Mouse (Mus musculus): Measurements from ENCODE around the gene Pilra. TPM values are rescaled to one million over a fixed set of nuclear protein-coding genes. Genes with fewer than 3 reads are reported as not detected.

Pilra gene
- polyA plus RNA-seq, 1 experiment from 2014 or later = 4.0 TPM

- peak; percentile 11; the same call in 1 of the 2 replicates for ATAC-seq (ENCODE audit: borderline replicate concordance, extremely low read depth, low FRiP score, low TSS enrichment)
- H3K36me3 ChIP-seq = peaks cover 34% of the 10 kb centered on the region
- peak overlapping the region; percentile 79 for H3K9ac ChIP-seq
- H3K4me3 ChIP-seq = peak overlapping the region; percentile 61
- H3K27ac ChIP-seq = peak overlapping the region; percentile 99
- under 1% methylated on average over 51 of the region's 62 CpGs for WGBS
- peaks cover 50% of the 10 kb centered on the region for H3K4me1 ChIP-seq
- H3K4me2 ChIP-seq = peak overlapping the region; percentile 70
- H3K9me3 ChIP-seq = no peaks in the 10 kb centered on the region
- no peaks in the 10 kb centered on the region for H3K27me3 ChIP-seq
These were observed 50.7 kb downstream of the Pilra start for GRCm38 (mm10) chr5:137785164-137786031.

DNA sequence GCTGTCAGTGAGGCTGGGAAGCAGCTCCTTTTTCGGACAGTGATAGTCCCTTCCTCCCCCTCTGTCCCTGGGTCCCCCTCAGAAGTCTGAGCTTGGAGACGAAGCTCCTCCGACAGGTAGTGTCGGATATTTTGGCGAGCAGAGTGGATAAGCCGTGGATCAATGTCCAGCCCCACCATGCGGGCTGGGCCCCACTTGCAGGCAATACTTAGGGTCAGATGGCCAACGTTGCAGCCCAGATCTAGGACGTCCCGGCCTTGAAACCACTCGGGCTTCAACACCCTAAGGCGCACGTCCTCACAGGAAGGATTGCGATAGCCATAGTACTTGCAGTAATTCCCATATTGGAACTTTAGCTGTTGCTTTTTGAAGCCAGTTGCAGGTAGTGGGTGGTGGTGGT lies 51.5 kb downstream of the Pilra start:
- peak overlapping the region; percentile 79 for H3K9ac ChIP-seq
- H3K9me3 ChIP-seq = no peaks in the 10 kb centered on the region
- H3K4me2 ChIP-seq = peak overlapping the region; percentile 70
- H3K4me1 ChIP-seq = peaks cover 58% of the 10 kb centered on the region
- H3K27ac ChIP-seq = no peak overlapping the region
- 55% methylated on average over 14 of the region's 14 CpGs for WGBS
- no peaks in the 10 kb centered on the region for H3K27me3 ChIP-seq
- no peak for ATAC-seq (ENCODE audit: borderline replicate concordance, extremely low read depth, low FRiP score, low TSS enrichment)
- peak overlapping the region; percentile 61 for H3K4me3 ChIP-seq
- peaks cover 38% of the 10 kb centered on the region for H3K36me3 ChIP-seq

GRCm38 (mm10) chr5:137783901-137784540 lies 52.1 kb downstream of the Pilra start:
- H3K4me3 ChIP-seq = peak overlapping the region; percentile 61
- H3K4me1 ChIP-seq = peaks cover 60% of the 10 kb centered on the region
- peaks cover 38% of the 10 kb centered on the region for H3K36me3 ChIP-seq
- peak overlapping the region; percentile 70 for H3K4me2 ChIP-seq
- H3K9ac ChIP-seq = peak overlapping the region; percentile 79
- no peak overlapping the region for H3K27ac ChIP-seq
- H3K27me3 ChIP-seq = no peaks in the 10 kb centered on the region
- ATAC-seq (ENCODE audit: borderline replicate concordance, extremely low read depth, low FRiP score, low TSS enrichment) = no peak
- WGBS = 49% methylated on average over 9 of the region's 9 CpGs
- no peaks in the 10 kb centered on the region for H3K9me3 ChIP-seq

GRCm38 (mm10) chr5:137782776-137783522 lies 53.1 kb downstream of the Pilra start:
- ATAC-seq (ENCODE audit: borderline replicate concordance, extremely low read depth, low FRiP score, low TSS enrichment) = no peak
- Histone ChIP-seq H3K4me2 (peak overlapping the region; percentile 70), H3K4me3 (peak overlapping the region; percentile 61), H3K27ac (no peak overlapping the region), H3K9me3 (no peaks in the 10 kb centered on the region), H3K36me3 (peaks cover 38% of the 10 kb centered on the region), H3K4me1 (peaks cover 57% of the 10 kb centered on the region), H3K9ac (0 out of 2 replicates have a peak overlapping the region, but pooled peaks have one; percentile 79), H3K27me3 (no peaks in the 10 kb centered on the region)
- 75% methylated on average over 13 of the region's 13 CpGs for WGBS

DNA sequence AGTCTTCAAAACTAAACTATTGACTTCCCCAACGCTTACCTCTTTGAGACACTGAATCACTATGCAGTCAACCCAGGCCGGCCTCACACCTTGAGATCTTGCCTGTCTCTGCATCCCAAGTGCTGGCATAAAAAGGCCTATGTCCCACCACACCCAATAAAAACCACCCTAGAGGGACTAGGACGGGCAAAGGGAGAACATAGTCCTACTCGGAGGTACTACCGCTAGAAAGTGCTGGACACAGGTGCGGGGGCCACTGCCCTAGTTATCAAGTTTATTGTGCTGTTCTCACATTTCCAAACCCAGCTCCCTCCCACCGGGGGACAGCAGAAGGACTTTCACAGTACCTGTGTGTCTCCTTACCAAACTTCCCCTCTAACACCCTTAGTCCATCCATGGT lies 54.4 kb downstream of the Pilra start:
- H3K4me2 ChIP-seq = no peak overlapping the region
- H3K9ac ChIP-seq = no peak overlapping the region
- H3K36me3 ChIP-seq = peaks cover 38% of the 10 kb centered on the region
- H3K4me3 ChIP-seq = no peak overlapping the region
- no peak for ATAC-seq (ENCODE audit: borderline replicate concordance, extremely low read depth, low FRiP score, low TSS enrichment)
- H3K27ac ChIP-seq = no peak overlapping the region
- no peaks in the 10 kb centered on the region for H3K27me3 ChIP-seq
- WGBS = 89% methylated on average over 7 of the region's 7 CpGs
- no peaks in the 10 kb centered on the region for H3K9me3 ChIP-seq
- H3K4me1 ChIP-seq = peaks cover 56% of the 10 kb centered on the region

DNA sequence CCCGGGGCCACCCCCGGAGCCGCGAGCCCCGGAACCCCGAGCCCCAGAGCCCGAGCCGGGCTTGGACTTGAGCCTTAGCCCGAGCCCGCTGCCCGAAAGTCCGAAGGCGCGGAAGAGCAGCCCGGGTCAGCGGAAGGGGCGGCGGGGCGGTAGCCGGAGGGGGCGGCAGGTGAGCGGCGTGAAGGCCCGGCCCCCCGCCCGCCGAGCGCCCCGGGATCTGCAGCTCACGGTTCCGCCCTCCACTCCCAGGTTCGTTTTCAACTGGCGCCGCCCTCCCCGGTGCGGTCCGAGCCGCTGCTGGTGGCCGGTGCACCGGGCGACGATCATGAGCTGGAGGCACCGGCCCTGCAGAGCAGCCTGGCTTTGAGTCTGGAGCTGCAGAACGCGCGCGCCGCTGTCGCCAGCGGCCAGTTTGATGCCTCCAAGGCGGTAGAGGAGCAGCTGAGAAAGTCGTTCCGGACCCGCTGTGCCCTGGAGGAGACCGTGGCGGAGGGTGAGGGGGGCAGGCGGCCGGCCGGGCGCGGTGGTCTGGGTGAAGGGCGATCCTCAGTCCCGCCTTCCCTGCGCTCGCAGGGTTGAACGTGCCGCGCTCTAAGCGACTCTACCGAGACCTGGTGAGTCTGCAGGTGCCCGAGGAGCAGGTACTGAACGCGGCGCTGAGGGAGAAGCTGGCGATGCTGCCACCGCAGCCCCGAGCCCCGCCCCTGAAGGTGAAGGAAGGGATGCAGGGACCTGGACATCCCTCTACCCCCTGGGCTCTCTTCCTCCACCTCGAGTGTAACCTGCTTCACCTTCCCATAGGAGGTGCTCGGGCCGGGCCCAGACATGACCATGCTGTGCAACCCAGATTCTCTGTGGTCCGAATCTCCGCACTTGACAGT lies 56.8 kb downstream of the Pilra start:
- H3K9me3 ChIP-seq = no peaks in the 10 kb centered on the region
- peaks cover 37% of the 10 kb centered on the region for H3K36me3 ChIP-seq
- H3K4me3 ChIP-seq = peak overlapping the region; percentile 99
- peak overlapping the region; percentile 91 for H3K27ac ChIP-seq
- H3K4me1 ChIP-seq = peaks cover 51% of the 10 kb centered on the region
- under 1% methylated on average over 78 of the region's 83 CpGs for WGBS
- peak overlapping the region; percentile 96 for H3K9ac ChIP-seq
- ATAC-seq (ENCODE audit: borderline replicate concordance, extremely low read depth, low FRiP score, low TSS enrichment) = peak; percentile 17; the same call in 1 of the 2 replicates
- no peaks in the 10 kb centered on the region for H3K27me3 ChIP-seq
- peak overlapping the region; percentile 92 for H3K4me2 ChIP-seq

GRCm38 (mm10) chr5:137778635-137779034 lies 57.4 kb downstream of the Pilra start, which contains the start of gene Ppp1r35:
Ppp1r35 (plus strand) TSS chr5:137778849.
- Histone ChIP-seq H3K27ac (peak within 1 kb of the TSS; percentile 91), H3K4me1 (peaks cover 44% of the 10 kb centered on the region), H3K36me3 (peaks cover 33% of the 10 kb centered on the region), H3K4me2 (peak within 1 kb of the TSS; percentile 92), H3K9me3 (no peaks in the 10 kb centered on the region), H3K4me3 (peak within 1 kb of the TSS; percentile 99), H3K27me3 (no peaks in the 10 kb centered on the region), H3K9ac (peak within 1 kb of the TSS; percentile 96)
- under 1% methylated on average over 31 of the region's 31 CpGs for whole genome bisulfite sequencing
- ATAC-seq (ENCODE audit: borderline replicate concordance, extremely low read depth, low FRiP score, low TSS enrichment) = peak; percentile 96

- no peak overlapping the region for H3K4me3 ChIP-seq
- ATAC-seq (ENCODE audit: borderline replicate concordance, extremely low read depth, low FRiP score, low TSS enrichment) = no peak
- 67% methylated on average over 7 of the region's 7 CpGs for WGBS
- H3K9me3 ChIP-seq = no peaks in the 10 kb centered on the region
- H3K36me3 ChIP-seq = peaks cover 24% of the 10 kb centered on the region
- no peak overlapping the region for H3K4me2 ChIP-seq
- H3K4me1 ChIP-seq = peaks cover 31% of the 10 kb centered on the region
- no peak overlapping the region for H3K9ac ChIP-seq
- no peak overlapping the region for H3K27ac ChIP-seq
- no peaks in the 10 kb centered on the region for H3K27me3 ChIP-seq
These were observed 58.7 kb downstream of the Pilra start for GRCm38 (mm10) chr5:137777267-137777845.

- H3K4me3 ChIP-seq = no peak overlapping the region
- H3K36me3 ChIP-seq = peaks cover 15% of the 10 kb centered on the region
- H3K27ac ChIP-seq = peak overlapping the region; percentile 27; the same call in 1 of the 2 replicates
- 0 out of 2 replicates have a peak overlapping the region, but pooled peaks have one; percentile 4 for H3K4me2 ChIP-seq
- H3K4me1 ChIP-seq = peaks cover 26% of the 10 kb centered on the region
- H3K27me3 ChIP-seq = no peaks in the 10 kb centered on the region
- H3K9ac ChIP-seq = no peak overlapping the region
- no peak for ATAC-seq (ENCODE audit: borderline replicate concordance, extremely low read depth, low FRiP score, low TSS enrichment)
- H3K9me3 ChIP-seq = no peaks in the 10 kb centered on the region
- WGBS = 22% methylated on average over 5 of the region's 5 CpGs
These were observed 59.6 kb downstream of the Pilra start for GRCm38 (mm10) chr5:137776408-137776918.

GRCm38 (mm10) chr5:137775587-137776290 lies 60.3 kb downstream of the Pilra start:
- H3K27ac ChIP-seq = peak overlapping the region; percentile 27; the same call in 1 of the 2 replicates
- 93% methylated on average over 2 of the region's 2 CpGs for WGBS
- H3K4me3 ChIP-seq = no peak overlapping the region
- peaks cover 8% of the 10 kb centered on the region for H3K36me3 ChIP-seq
- no peak overlapping the region for H3K4me2 ChIP-seq
- H3K9ac ChIP-seq = no peak overlapping the region
- peaks cover 21% of the 10 kb centered on the region for H3K4me1 ChIP-seq
- H3K27me3 ChIP-seq = no peaks in the 10 kb centered on the region
- ATAC-seq (ENCODE audit: borderline replicate concordance, extremely low read depth, low FRiP score, low TSS enrichment) = no peak
- H3K9me3 ChIP-seq = no peaks in the 10 kb centered on the region
